Mouse (Mus musculus) limb, embryonic 14.5 days (tissue): Measurements from ENCODE around the gene Klk7. TPM values are rescaled to one million over a fixed set of nuclear protein-coding genes. Genes with fewer than 3 reads are reported as not detected.

Source experiments
- ATAC-seq: fragments of 200-750 bp; cut with Nextera tagmentation; 2 replicates; pipeline ENCODE4 v1.8.0; 2017; ENCODE audit warnings: low read depth, moderate number of reproducible peaks, moderate TSS enrichment; ENCODE audit not compliant: low FRiP score
- DNase-seq: peaks from one replicate; pipeline ENCODE4 v3.0.0-alpha.2; 2015; ENCODE audit warnings: low spot score
- H3K27ac ChIP-seq: fragments of 300-500 bp; sonication (generic); replicated peaks from 2 replicates; pipeline ENCODE4 v1.5.1; 2014; ENCODE audit warnings: low read depth, mild to moderate bottlenecking, low read length, moderate library complexity, mixed read lengths
- H3K27me3 ChIP-seq: fragments of 300-500 bp; sonication (generic); 2 replicates; pipeline ENCODE4 v1.6.1; 2014; ENCODE audit warnings: low read length, mixed read lengths; ENCODE audit not compliant: control insufficient read depth, insufficient read depth
- H3K36me3 ChIP-seq: fragments of 300-500 bp; sonication (generic); 2 replicates; pipeline ENCODE4 v1.6.1; 2014; ENCODE audit warnings: mild to moderate bottlenecking, low read length, moderate library complexity, mixed read lengths; ENCODE audit not compliant: control insufficient read depth, insufficient read depth
- H3K4me1 ChIP-seq: fragments of 300-500 bp; sonication (generic); 2 replicates; pipeline ENCODE4 v1.6.1; 2014; ENCODE audit warnings: antibody characterized with exemption, low read length, mixed read lengths; ENCODE audit not compliant: control insufficient read depth, insufficient read depth
- H3K4me2 ChIP-seq: fragments of 300-500 bp; sonication (generic); replicated peaks from 2 replicates; pipeline ENCODE4 v1.6.1; 2014; ENCODE audit warnings: low read depth, mild to moderate bottlenecking, low read length, moderate library complexity; ENCODE audit not compliant: severe bottlenecking
- H3K4me3 ChIP-seq: fragments of 300-500 bp; sonication (generic); replicated peaks from 2 replicates; pipeline ENCODE4 v1.5.1; 2014; ENCODE audit warnings: low read length
- H3K9ac ChIP-seq: fragments of 300-500 bp; sonication (generic); 2 replicates; pipeline ENCODE4 v1.6.1; 2014; ENCODE audit warnings: mild to moderate bottlenecking, low read depth, low read length, moderate library complexity; ENCODE audit not compliant: severe bottlenecking
- H3K9me3 ChIP-seq: fragments of 300-500 bp; sonication (generic); 2 replicates; pipeline ENCODE4 v1.6.1; 2016; ENCODE audit warnings: low read length; ENCODE audit not compliant: control insufficient read depth
- POLR2A ChIP-seq: fragments of 200-500 bp; IDR thresholded peaks from 2 replicates; pipeline ENCODE4 v1.8.0; 2012; ENCODE audit warnings: inconsistent platforms, mild to moderate bottlenecking, moderate library complexity, borderline replicate concordance; ENCODE audit not compliant: insufficient read depth, insufficient read length; ENCODE audit errors: extremely low read depth
- WGBS: fragments of 180-500 bp; shearing (Covaris S2); extraction: QIAGEN DNeasy Blood & Tissue Kit; methylation state at CpG from one replicate; pipeline ENCODE4 v1.1.7; 2014; 5-methylcytosine and 5-hydroxymethylcytosine counted together
- polyA plus RNA-seq, 2 experiments: library from polyadenylated mRNA; depleted of rRNA in 1 of 2; stranded (reverse) in 1 of 2; unstranded in 1 of 2; fragments of >200 nt; fragmentation: Nextera tagmentation in 1 of 2; extraction: Ambion mirVana in 1 of 2; gene quantifications; 2 replicates each; pipeline versions ENCODE4 v1.2.1 to v1.2.3; 2012 to 2014

The Klk7 gene
- polyA plus RNA-seq, 2 experiments = 0.12 to 0.21 TPM

- no peaks in the 10 kb centered on the region for H3K9me3 ChIP-seq
- no peaks in the 10 kb centered on the region for H3K36me3 ChIP-seq
- no peak for TF ChIP-seq POLR2A
- ATAC-seq (no peak), DNase-seq (no peak)
- no peaks in the 10 kb centered on the region for H3K4me1 ChIP-seq
- H3K27ac ChIP-seq = no peak within 1 kb of the TSS
- no peak within 1 kb of the TSS for H3K4me3 ChIP-seq
- no peak within 1 kb of the TSS for H3K4me2 ChIP-seq
- no peak within 1 kb of the TSS for H3K9ac ChIP-seq
- H3K27me3 ChIP-seq = no peaks in the 10 kb centered on the region
- WGBS = 33% methylated on average over 3 of the region's 3 CpGs
These were observed 30.6 kb downstream of the Klk7 start, which contains the start of gene Klk5 for GRCm38 (mm10) chr7:43841701-43842100. Gene Klk5 (plus strand): TSS chr7:43841971.

- TF ChIP-seq POLR2A = no peak
- Histone ChIP-seq H3K9ac (no peak overlapping the region), H3K9me3 (no peaks in the 10 kb centered on the region), H3K4me1 (no peaks in the 10 kb centered on the region), H3K4me2 (no peak overlapping the region), H3K27me3 (no peaks in the 10 kb centered on the region), H3K36me3 (no peaks in the 10 kb centered on the region), H3K27ac (no peak overlapping the region), H3K4me3 (no peak overlapping the region)
- WGBS = 84% methylated on average over 4 of the region's 4 CpGs
- DNase-seq (no peak), ATAC-seq (no peak)
These were observed 32.7 kb downstream of the Klk7 start for GRCm38 (mm10) chr7:43843801-43844200.

- H3K4me2 ChIP-seq = no peak overlapping the region
- no peaks in the 10 kb centered on the region for H3K9me3 ChIP-seq
- ATAC-seq = no peak
- H3K27ac ChIP-seq = no peak overlapping the region
- no peak for TF ChIP-seq POLR2A
- no peaks in the 10 kb centered on the region for H3K27me3 ChIP-seq
- DNase-seq = no peak
- no peak overlapping the region for H3K4me3 ChIP-seq
- no peak overlapping the region for H3K9ac ChIP-seq
- H3K36me3 ChIP-seq = no peaks in the 10 kb centered on the region
- WGBS = 85% methylated on average over 6 of the region's 6 CpGs
- H3K4me1 ChIP-seq = no peaks in the 10 kb centered on the region
These were observed 40.5 kb downstream of the Klk7 start for GRCm38 (mm10) chr7:43851616-43852015.

GRCm38 (mm10) chr7:43854642-43855380, 43.7 kb downstream of the Klk7 start:
- Histone ChIP-seq H3K9ac (no peak overlapping the region), H3K4me3 (no peak overlapping the region), H3K9me3 (no peaks in the 10 kb centered on the region), H3K4me2 (no peak overlapping the region), H3K27ac (no peak overlapping the region), H3K4me1 (no peaks in the 10 kb centered on the region), H3K36me3 (no peaks in the 10 kb centered on the region), H3K27me3 (no peaks in the 10 kb centered on the region)
- ATAC-seq (no peak), DNase-seq (no peak)
- no peak for TF ChIP-seq POLR2A
- WGBS = 73% methylated on average over 9 of the region's 9 CpGs

GRCm38 (mm10) chr7:43855709-43856108, 44.6 kb downstream of the Klk7 start:
- Histone ChIP-seq H3K27me3 (no peaks in the 10 kb centered on the region), H3K36me3 (no peaks in the 10 kb centered on the region), H3K4me1 (no peaks in the 10 kb centered on the region), H3K4me2 (no peak overlapping the region), H3K9me3 (no peaks in the 10 kb centered on the region), H3K4me3 (no peak overlapping the region), H3K9ac (no peak overlapping the region), H3K27ac (no peak overlapping the region)
- no peak for TF ChIP-seq POLR2A
- ATAC-seq (no peak), DNase-seq (no peak)
- 75% methylated on average over 3 of the region's 3 CpGs for WGBS
